Mouse (Mus musculus): Measurements from ENCODE around the gene Yap1. TPM values are rescaled to one million over a fixed set of nuclear protein-coding genes. Genes with fewer than 3 reads are reported as not detected.

Gene Yap1
- polyA plus RNA-seq, 1 experiment from 2014 or later, result 40.0 TPM

- H3K4me3 ChIP-seq (replicated peaks), result no peak overlapping the region
- ATAC-seq (replicated peaks; ENCODE audit: low FRiP score), result no peak
- peaks cover 46% of the 10 kb centered on the region for H3K36me3 ChIP-seq
- peaks cover 2% of the 10 kb centered on the region; the same call in 1 of the 2 replicates for H3K4me1 ChIP-seq
- no peaks in the 10 kb centered on the region for H3K9me3 ChIP-seq (replicated peaks)
- H3K27ac ChIP-seq, result no peak overlapping the region
- no peak overlapping the region for H3K4me2 ChIP-seq
- no peak overlapping the region for H3K9ac ChIP-seq
- WGBS, result 95% methylated on average over 1 of the region's 1 CpGs
- H3K27me3 ChIP-seq, result no peaks in the 10 kb centered on the region
These were observed 36.4 kb downstream of the Yap1 start for GRCm38 (mm10) chr9:7967980-7968379.

- no peak overlapping the region for H3K4me2 ChIP-seq
- peaks cover 25% of the 10 kb centered on the region for H3K4me1 ChIP-seq
- WGBS, result 78% methylated on average over 3 of the region's 3 CpGs
- no peaks in the 10 kb centered on the region for H3K27me3 ChIP-seq
- no peak for ATAC-seq (replicated peaks; ENCODE audit: low FRiP score)
- peaks cover 52% of the 10 kb centered on the region for H3K36me3 ChIP-seq
- no peaks in the 10 kb centered on the region for H3K9me3 ChIP-seq (replicated peaks)
- H3K9ac ChIP-seq, result no peak overlapping the region
- H3K27ac ChIP-seq, result no peak overlapping the region
- no peak overlapping the region for H3K4me3 ChIP-seq (replicated peaks)
These were observed 38.8 kb downstream of the Yap1 start for GRCm38 (mm10) chr9:7965590-7965989.

- Histone ChIP-seq H3K27ac (no peak overlapping the region), H3K4me2 (no peak overlapping the region), H3K9ac (no peak overlapping the region), H3K27me3 (no peaks in the 10 kb centered on the region), H3K4me3 (replicated peaks) (no peak overlapping the region), H3K9me3 (replicated peaks) (no peaks in the 10 kb centered on the region), H3K4me1 (peaks cover 30% of the 10 kb centered on the region), H3K36me3 (peaks cover 61% of the 10 kb centered on the region)
- no peak for ATAC-seq (replicated peaks; ENCODE audit: low FRiP score)
- 90% methylated on average over 2 of the region's 2 CpGs for WGBS
These were observed 40.5 kb downstream of the Yap1 start for GRCm38 (mm10) chr9:7963867-7964266.

- no peak for ATAC-seq (replicated peaks; ENCODE audit: low FRiP score)
- H3K27me3 ChIP-seq, result no peaks in the 10 kb centered on the region
- H3K4me1 ChIP-seq, result peaks cover 30% of the 10 kb centered on the region
- no peaks in the 10 kb centered on the region for H3K9me3 ChIP-seq (replicated peaks)
- no peak overlapping the region for H3K4me3 ChIP-seq (replicated peaks)
- H3K36me3 ChIP-seq, result peaks cover 54% of the 10 kb centered on the region
- no peak overlapping the region for H3K4me2 ChIP-seq
- no peak overlapping the region for H3K27ac ChIP-seq
- no peak overlapping the region for H3K9ac ChIP-seq
- 75% methylated on average over 7 of the region's 7 CpGs for WGBS
These were observed 41.5 kb downstream of the Yap1 start for GRCm38 (mm10) chr9:7962915-7963314.

GRCm38 (mm10) chr9:7961366-7962160 lies 42.8 kb downstream of the Yap1 start:
- WGBS, result 28% methylated on average over 21 of the region's 21 CpGs
- Histone ChIP-seq H3K9ac (no peak overlapping the region), H3K4me2 (0 out of 2 replicates have a peak overlapping the region, but pooled peaks have one; percentile 3), H3K27me3 (no peaks in the 10 kb centered on the region), H3K36me3 (peaks cover 54% of the 10 kb centered on the region), H3K4me3 (replicated peaks) (no peak overlapping the region), H3K9me3 (replicated peaks) (no peaks in the 10 kb centered on the region), H3K27ac (peak overlapping the region; percentile 76), H3K4me1 (peaks cover 30% of the 10 kb centered on the region)
- ATAC-seq (replicated peaks; ENCODE audit: low FRiP score), result no peak

- Histone ChIP-seq H3K36me3 (peaks cover 50% of the 10 kb centered on the region), H3K9ac (no peak overlapping the region), H3K9me3 (replicated peaks) (no peaks in the 10 kb centered on the region), H3K4me1 (peaks cover 30% of the 10 kb centered on the region), H3K4me2 (no peak overlapping the region), H3K27ac (peak overlapping the region; percentile 76), H3K27me3 (no peaks in the 10 kb centered on the region), H3K4me3 (replicated peaks) (no peak overlapping the region)
- WGBS, result 54% methylated on average over 9 of the region's 9 CpGs
- ATAC-seq (replicated peaks; ENCODE audit: low FRiP score), result peak; percentile 80
These were observed 44.0 kb downstream of the Yap1 start for GRCm38 (mm10) chr9:7960382-7960781.

- Histone ChIP-seq H3K27me3 (no peaks in the 10 kb centered on the region), H3K9ac (no peak overlapping the region), H3K27ac (no peak overlapping the region), H3K4me3 (replicated peaks) (no peak overlapping the region), H3K4me1 (peaks cover 28% of the 10 kb centered on the region), H3K4me2 (no peak overlapping the region), H3K36me3 (peaks cover 59% of the 10 kb centered on the region), H3K9me3 (replicated peaks) (no peaks in the 10 kb centered on the region)
- ATAC-seq (replicated peaks; ENCODE audit: low FRiP score), result no peak
- 87% methylated on average over 2 of the region's 2 CpGs for WGBS
These were observed 45.1 kb downstream of the Yap1 start for GRCm38 (mm10) chr9:7959301-7959700.

- peaks cover 28% of the 10 kb centered on the region for H3K4me1 ChIP-seq
- H3K9ac ChIP-seq, result no peak overlapping the region
- H3K27ac ChIP-seq, result no peak overlapping the region
- peaks cover 64% of the 10 kb centered on the region for H3K36me3 ChIP-seq
- H3K4me2 ChIP-seq, result no peak overlapping the region
- no peaks in the 10 kb centered on the region for H3K27me3 ChIP-seq
- H3K9me3 ChIP-seq (replicated peaks), result no peaks in the 10 kb centered on the region
- no peak overlapping the region for H3K4me3 ChIP-seq (replicated peaks)
- ATAC-seq (replicated peaks; ENCODE audit: low FRiP score), result no peak
- WGBS, result 63% methylated on average over 7 of the region's 7 CpGs
These were observed 46.3 kb downstream of the Yap1 start for GRCm38 (mm10) chr9:7958025-7958593.

- no peak for ATAC-seq (replicated peaks; ENCODE audit: low FRiP score)
- Histone ChIP-seq H3K4me2 (no peak overlapping the region), H3K4me1 (peaks cover 22% of the 10 kb centered on the region), H3K4me3 (replicated peaks) (no peak overlapping the region), H3K27me3 (no peaks in the 10 kb centered on the region), H3K9ac (no peak overlapping the region), H3K36me3 (peaks cover 64% of the 10 kb centered on the region), H3K9me3 (replicated peaks) (no peaks in the 10 kb centered on the region), H3K27ac (no peak overlapping the region)
- WGBS, result 77% methylated on average over 2 of the region's 2 CpGs
These were observed 47.0 kb downstream of the Yap1 start for GRCm38 (mm10) chr9:7957407-7957806.

GRCm38 (mm10) chr9:7956400-7956799 lies 48.0 kb downstream of the Yap1 start:
- H3K4me1 ChIP-seq, result peaks cover 13% of the 10 kb centered on the region
- H3K27ac ChIP-seq, result no peak overlapping the region; the same call in 1 of the 2 replicates
- no peak overlapping the region for H3K9ac ChIP-seq
- no peaks in the 10 kb centered on the region for H3K9me3 ChIP-seq (replicated peaks)
- 86% methylated on average over 8 of the region's 8 CpGs for WGBS
- H3K27me3 ChIP-seq, result no peaks in the 10 kb centered on the region
- H3K4me3 ChIP-seq (replicated peaks), result no peak overlapping the region
- H3K36me3 ChIP-seq, result peaks cover 65% of the 10 kb centered on the region
- ATAC-seq (replicated peaks; ENCODE audit: low FRiP score), result no peak
- H3K4me2 ChIP-seq, result no peak overlapping the region

GRCm38 (mm10) chr9:7952886-7953285 lies 51.5 kb downstream of the Yap1 start:
- no peaks in the 10 kb centered on the region for H3K9me3 ChIP-seq (replicated peaks)
- H3K9ac ChIP-seq, result no peak overlapping the region
- peak; percentile 90 for ATAC-seq (replicated peaks; ENCODE audit: low FRiP score)
- no peak overlapping the region for H3K27ac ChIP-seq
- H3K36me3 ChIP-seq, result peaks cover 84% of the 10 kb centered on the region
- H3K4me2 ChIP-seq, result no peak overlapping the region
- H3K4me1 ChIP-seq, result no peaks in the 10 kb centered on the region
- no peaks in the 10 kb centered on the region for H3K27me3 ChIP-seq
- no peak overlapping the region for H3K4me3 ChIP-seq (replicated peaks)
- WGBS, result 62% methylated on average over 5 of the region's 5 CpGs

GRCm38 (mm10) chr9:7950211-7950644 lies 54.2 kb downstream of the Yap1 start:
- H3K9ac ChIP-seq, result no peak overlapping the region
- no peak for ATAC-seq (replicated peaks; ENCODE audit: low FRiP score)
- H3K9me3 ChIP-seq (replicated peaks), result no peaks in the 10 kb centered on the region
- H3K36me3 ChIP-seq, result peaks cover 85% of the 10 kb centered on the region
- H3K4me3 ChIP-seq (replicated peaks), result no peak overlapping the region
- H3K4me2 ChIP-seq, result no peak overlapping the region
- H3K27me3 ChIP-seq, result no peaks in the 10 kb centered on the region
- H3K27ac ChIP-seq, result no peak overlapping the region
- no peaks in the 10 kb centered on the region for H3K4me1 ChIP-seq
- WGBS, result 86% methylated on average over 7 of the region's 7 CpGs
